Mouse (Mus musculus) brain, adult 2 months (tissue): Measurements from ENCODE around the gene Nxf7.
"Not testable (repeated sequence)": the region's sequence is repeated elsewhere in the genome, so short reads cannot be mapped to it uniquely, and the experiment has no call there.

Experiments used
- DNase-seq: peaks from one replicate; pipeline ENCODE4 v3.0.0; 2011; ENCODE audit warnings: low read depth, low spot score

Nxf7 gene

DNA sequence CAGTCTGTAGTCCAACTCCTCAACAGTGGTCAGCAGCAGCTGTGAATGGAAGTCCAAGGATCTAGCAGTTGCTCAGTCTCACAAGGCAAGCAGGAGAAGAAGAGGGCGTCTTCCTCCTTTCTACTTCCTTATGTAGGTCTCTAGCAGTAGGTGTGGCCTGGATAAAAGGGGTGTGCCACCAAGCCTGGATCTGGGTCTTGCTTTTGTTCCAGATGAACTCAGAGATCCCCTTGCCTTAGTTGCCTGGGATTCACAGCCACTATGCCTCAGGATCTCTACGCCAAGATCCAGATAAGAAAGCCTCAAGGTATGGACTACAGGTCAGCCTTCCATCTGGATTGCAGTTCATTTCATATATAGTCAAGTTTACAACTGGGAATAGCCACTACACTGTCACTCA is at the start of gene Nxf7:
Gene Nxf7, minus strand, starts transcription at position 101 of the 400 bp plus-strand sequence.
- no peak for DNase-seq

DNA sequence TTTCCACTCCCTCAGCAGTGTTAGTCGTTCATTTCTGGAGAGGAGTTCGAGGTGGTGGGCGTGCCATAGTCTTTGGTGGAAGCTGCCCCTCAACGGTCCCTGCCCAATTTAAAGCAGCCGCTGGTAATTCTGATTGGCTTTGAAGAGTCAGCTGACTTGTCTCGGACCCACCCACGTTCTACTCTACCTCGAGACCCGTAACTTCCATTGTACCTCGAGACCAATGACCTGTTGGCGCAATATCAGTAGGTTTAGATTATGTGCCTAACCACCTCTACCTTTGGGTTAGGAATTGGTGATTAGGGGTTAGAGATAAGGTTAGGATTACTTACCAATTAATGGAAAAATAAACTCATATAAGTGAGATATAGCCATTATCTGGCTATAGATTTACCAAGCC is 29.0 kb upstream of the Nxf7 start, which contains the start of gene Prame:
Gene Prame, minus strand, starts transcription at position 101 of the 400 bp plus-strand sequence.
- DNase-seq: no peak

GRCm38 (mm10) chrX:135601298-135602029 is 2.9 kb upstream of the Nxf7 start:
- DNase-seq: peak; percentile 76

- DNase-seq: peak; percentile 85
Measured at GRCm38 (mm10) chrX:135598096-135598495, 481 bp downstream of the Nxf7 start.

DNA sequence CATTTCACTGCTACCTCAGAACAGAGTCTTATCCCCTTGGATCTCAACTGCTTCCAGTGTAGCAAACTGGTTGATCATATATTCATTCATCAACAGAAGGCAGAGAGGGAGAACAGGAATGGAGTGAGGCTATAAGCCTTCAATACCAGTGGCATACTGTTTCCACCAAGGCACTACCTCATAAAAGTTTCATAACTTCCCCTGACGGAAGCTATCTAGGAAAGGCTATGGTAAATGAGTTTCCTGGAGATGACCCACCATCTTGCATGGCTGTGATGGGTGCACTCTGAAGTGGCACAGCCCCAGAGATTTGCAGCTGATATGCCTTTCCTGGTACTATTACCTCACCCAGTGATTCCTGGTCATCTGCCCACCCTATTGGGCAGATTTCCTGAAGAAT is 22.2 kb downstream of the Nxf7 start:
- no peak for DNase-seq

DNA sequence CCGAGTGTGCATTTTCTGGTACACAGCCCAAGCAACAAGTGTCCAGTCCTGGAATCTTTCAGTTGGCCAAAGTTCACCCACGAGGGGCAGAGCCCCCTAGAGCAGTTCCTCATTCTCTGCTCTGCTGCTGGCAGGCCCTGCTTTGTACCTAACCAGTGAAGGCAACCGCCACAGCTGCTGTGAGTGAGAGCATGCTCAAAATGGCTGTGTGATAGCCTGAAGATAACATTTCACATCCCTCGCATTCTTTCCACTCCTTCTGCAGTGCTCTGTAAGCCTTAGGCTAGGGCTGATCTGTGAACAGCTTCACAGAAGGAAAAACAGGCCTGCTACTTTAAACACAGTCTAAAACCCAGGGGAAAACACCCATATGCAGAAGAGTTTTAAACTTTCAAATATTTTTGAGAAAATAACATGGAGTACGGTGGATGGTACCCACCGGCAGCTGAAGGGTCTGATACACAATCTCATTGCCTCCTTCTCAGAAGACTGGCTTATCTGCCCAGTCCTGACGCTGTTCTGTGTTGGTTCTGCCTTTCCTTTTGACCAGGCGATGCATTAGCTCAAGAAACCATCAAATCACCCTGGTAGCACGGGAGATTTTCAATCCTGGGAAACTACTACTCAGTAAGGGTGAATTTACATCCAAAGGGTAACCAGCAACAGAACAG is 23.5 kb downstream of the Nxf7 start:
- not testable (repeated sequence) for DNase-seq

DNA sequence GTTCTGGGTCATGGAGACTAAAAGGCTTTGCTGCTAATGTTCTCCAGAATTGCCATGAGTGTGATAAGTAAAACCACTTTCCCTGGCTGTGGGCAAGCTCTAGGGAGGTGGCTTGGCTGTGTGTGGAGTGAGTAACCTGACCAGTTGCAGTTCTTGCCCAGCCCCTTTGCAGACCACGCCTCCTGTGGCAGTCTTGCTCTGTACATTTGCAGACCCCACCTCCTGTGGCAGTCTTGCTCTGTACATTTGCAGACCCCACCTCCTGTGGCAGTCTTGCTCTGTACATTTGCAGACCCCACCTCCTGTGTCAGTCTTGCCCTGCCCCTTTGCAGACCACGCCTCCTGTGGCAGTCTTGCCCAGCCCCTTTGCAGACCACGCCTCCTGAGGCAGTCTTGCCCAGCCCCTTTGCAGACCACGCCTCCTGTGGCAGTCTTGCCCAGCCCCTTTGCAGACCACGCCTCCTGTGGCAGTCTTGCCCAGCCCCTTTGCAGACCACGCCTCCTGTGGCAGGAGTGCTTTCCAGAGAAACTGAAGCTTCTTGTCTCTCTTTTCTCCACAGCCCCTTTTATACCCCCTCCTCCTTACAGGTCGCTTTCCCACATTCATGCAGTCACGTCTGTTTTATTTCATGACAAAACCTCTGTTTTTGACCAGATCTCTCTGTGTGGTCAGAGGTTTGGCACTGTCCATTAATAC is 24.2 kb downstream of the Nxf7 start:
- DNase-seq: not testable (repeated sequence)

DNA sequence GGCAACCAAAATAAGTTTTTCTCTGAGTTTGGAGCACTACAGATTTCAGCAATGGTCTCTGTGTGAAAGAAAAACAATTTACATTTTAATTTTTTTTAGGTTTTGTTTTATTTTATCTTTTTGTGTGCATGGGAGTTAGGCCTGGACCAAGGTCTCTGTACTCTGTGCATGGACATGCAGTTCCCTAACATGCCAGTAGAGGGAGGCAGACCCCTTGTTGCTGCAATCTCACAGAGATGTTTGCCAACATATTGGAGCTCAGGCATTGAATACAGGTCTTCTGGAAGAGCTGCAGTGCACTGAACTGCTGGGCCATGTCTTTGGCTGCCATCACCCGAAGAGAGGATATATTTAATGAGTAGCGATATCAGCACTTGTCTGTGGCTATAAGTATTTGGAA is 29.1 kb downstream of the Nxf7 start:
- peak; percentile 76 for DNase-seq

DNA sequence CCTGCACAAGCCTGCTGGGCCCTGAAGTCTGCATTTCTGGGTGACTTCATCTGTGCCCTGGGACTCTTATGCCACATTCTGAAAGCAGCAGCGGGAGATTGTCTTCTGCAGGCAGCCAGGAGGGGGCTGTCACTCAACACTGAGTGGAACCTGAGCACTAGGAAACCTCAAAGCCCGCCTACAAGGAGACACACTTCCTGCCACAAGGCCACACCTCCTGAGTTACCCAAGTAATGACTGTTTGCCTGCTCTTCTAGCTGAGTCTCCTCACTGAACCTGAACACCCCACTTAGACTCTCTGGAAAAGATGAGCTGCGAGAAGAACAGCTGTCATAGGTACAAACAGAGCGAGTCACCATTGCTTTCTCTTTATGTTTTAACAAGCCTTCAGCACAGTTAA is 33.6 kb downstream of the Nxf7 start:
- DNase-seq: not testable (repeated sequence)

DNA sequence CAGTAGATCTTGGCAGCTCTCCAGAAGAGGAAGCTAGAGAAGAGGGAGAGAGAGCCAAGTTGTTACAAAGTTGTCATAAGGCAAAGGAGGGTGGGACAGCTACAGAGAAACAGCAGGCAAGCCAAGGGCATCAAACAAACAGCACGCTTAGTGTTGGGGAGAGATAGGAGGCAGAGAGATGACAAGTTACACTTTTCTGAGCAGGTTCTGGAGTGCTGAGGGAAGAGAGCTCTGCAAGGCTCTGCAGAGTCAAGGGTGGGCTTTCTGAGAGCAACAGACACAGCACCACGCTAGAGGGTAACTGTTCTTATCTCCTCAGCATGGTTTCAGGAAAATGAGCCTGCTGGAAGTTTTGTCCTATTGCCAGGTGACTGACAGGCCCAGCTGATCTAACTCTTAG is 35.7 kb downstream of the Nxf7 start:
- no peak for DNase-seq

- not testable (repeated sequence) for DNase-seq
Measured at GRCm38 (mm10) chrX:135561693-135562092, 36.9 kb downstream of the Nxf7 start.

DNA sequence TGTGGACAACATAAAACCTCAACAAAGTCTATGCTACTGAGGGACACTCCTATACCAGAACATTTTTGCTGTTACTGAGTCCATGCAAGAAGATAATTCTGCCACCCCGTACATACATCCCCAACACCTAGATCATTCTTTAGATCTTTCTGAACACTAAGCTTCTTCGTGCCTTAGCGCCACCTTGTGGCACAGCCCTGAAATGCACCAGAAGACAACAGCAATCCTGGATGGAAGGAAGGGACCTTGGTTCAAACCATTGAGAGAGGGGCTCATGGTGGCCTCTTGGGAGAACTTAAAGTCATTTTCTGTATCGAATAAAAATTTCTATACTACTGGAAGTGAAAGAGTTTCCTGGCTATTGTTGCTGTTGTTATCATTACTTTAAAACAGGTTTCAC is 37.6 kb downstream of the Nxf7 start:
- DNase-seq: not testable (repeated sequence)

GRCm38 (mm10) chrX:135559665-135560064 is 38.9 kb downstream of the Nxf7 start:
- DNase-seq: not testable (repeated sequence)
